Mouse (Mus musculus) heart, postnatal 25 days (tissue): ENCODE results near the gene Lrrn4cl. TPM values are rescaled to one million over a fixed set of nuclear protein-coding genes. Genes with fewer than 3 reads are reported as not detected.
"Not testable (repeated sequence)": the region's sequence is repeated elsewhere in the genome, so short reads cannot be mapped to it uniquely, and the experiment has no call there.

Experiments
- DNase-seq: peaks from one replicate; pipeline ENCODE4 v3.0.0; 2022; ENCODE audit warnings: low spot score
- intact Hi-C: fragments of 180-260 bp; cut with DNase I; formaldehyde crosslinking; loops from one replicate; pipeline ENCODE4 v1.15.1; 2025
- total RNA-seq, 2 experiments: library from RNA; stranded (reverse); gene quantifications; 2 replicates each; pipeline ENCODE4 v1.2.3; 2021

Lrrn4cl gene
- total RNA-seq, 2 experiments from 2014 or later, result 3.3 to 4.9 TPM

- DNase-seq, result peak; percentile 66
- intact Hi-C loops, result no loop called here
Observed at GRCm38 (mm10) chr19:8837251-8837791, 13.2 kb upstream of the Lrrn4cl start, which contains the start of gene Bscl2. TSS of gene Bscl2 (plus strand) at chr19:8837467.

GRCm38 (mm10) chr19:8838041-8838730 lies 12.4 kb upstream of the Lrrn4cl start:
- intact Hi-C loops, result no loop called here
- DNase-seq, result no peak

DNA sequence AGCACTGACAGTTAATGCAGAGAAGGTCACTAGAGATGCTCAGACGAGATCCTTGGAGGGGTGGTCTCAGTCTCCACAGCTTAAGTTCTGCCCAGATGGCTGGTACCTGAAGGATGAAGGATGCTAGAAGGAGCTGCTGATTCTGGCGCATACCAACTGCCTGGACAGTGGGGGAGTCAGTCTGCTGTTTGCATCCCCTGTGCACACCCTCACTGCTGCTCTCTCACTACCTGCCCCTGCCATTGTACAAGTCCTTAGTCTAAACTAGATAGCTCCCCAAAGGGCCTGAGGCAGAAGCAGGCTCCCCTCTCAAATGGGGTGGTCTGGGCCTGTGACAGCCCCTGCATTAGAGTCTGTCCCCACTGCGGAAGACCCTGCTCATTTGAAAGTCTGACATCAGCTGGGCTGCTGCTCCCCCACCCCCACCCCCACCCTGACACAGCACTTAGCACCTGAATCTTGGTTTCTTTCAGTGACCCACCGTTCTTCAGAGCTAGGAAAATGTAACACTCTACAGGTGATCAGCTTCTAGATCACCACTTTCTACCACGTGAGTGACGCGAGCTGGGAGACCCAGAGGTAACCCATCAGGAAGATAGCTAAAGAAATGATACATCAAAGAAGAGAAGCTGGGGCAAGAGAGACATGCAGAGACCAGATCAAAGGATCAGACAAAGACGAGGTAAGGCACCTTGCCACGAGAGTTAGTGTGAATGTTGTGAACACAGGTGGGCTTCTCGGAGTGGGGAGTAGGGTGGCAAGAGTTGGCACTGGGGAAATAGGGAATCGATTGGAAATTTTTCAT lies 11.3 kb upstream of the Lrrn4cl start, which contains the start of gene Gng3:
Gene Gng3, minus strand, starts transcription at position 92 of the 805 bp plus-strand sequence.
- no peak for DNase-seq
- intact Hi-C loops, result no loop called here

- intact Hi-C loops, result loop anchor here (5.0 kb wide), 2 partner anchors 47 to 272 kb away; partner anchors contain the start of genes 1810009A15Rik and Gm49416
- DNase-seq, result peak; percentile 70
Observed at GRCm38 (mm10) chr19:8839908-8840791, 10.4 kb upstream of the Lrrn4cl start.

GRCm38 (mm10) chr19:8841012-8841411 lies 9.6 kb upstream of the Lrrn4cl start:
- DNase-seq, result no peak
- intact Hi-C loops, result loop anchor here (5.0 kb wide), 2 partner anchors 46 to 271 kb away; partner anchors contain the start of genes 1810009A15Rik and Gm49416

DNA sequence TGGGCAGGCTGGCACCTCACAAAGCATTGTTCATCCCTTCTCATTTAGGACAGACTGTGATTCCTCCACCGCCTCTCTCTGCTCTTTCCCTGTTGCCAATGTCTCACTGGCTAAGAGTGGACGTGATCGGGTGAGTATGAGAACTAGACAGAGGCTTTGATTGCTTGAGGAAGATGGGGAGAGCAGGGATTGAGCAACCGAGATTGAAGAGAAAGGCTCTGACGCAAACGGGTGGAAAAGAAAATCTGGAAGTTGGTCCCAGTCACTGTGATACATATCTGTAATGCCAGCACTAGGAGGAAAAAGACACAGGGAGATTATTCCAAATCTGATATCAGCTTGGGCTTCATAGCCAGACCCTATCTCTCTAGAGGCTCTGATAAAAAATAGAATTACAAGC lies 7.6 kb upstream of the Lrrn4cl start:
- intact Hi-C loops, result loop anchor here (5.0 kb wide), 2 partner anchors 44 to 269 kb away; partner anchors contain the start of genes 1810009A15Rik and Gm49416
- no peak for DNase-seq

GRCm38 (mm10) chr19:8844371-8845129 lies 6.0 kb upstream of the Lrrn4cl start:
- intact Hi-C loops, result loop anchor here (2.0 to 5.0 kb wide), 3 partner anchors 24 to 268 kb away; partner anchors contain the start of genes 1810009A15Rik and Gm49416
- DNase-seq, result peak; percentile 28

- no peak for DNase-seq
- intact Hi-C loops, result no loop called here
Observed at GRCm38 (mm10) chr19:8848356-8848755, 2.2 kb upstream of the Lrrn4cl start.

- intact Hi-C loops, result no loop called here
- DNase-seq, result no peak
Observed at GRCm38 (mm10) chr19:8851639-8852038, 1.1 kb downstream of the Lrrn4cl start.

DNA sequence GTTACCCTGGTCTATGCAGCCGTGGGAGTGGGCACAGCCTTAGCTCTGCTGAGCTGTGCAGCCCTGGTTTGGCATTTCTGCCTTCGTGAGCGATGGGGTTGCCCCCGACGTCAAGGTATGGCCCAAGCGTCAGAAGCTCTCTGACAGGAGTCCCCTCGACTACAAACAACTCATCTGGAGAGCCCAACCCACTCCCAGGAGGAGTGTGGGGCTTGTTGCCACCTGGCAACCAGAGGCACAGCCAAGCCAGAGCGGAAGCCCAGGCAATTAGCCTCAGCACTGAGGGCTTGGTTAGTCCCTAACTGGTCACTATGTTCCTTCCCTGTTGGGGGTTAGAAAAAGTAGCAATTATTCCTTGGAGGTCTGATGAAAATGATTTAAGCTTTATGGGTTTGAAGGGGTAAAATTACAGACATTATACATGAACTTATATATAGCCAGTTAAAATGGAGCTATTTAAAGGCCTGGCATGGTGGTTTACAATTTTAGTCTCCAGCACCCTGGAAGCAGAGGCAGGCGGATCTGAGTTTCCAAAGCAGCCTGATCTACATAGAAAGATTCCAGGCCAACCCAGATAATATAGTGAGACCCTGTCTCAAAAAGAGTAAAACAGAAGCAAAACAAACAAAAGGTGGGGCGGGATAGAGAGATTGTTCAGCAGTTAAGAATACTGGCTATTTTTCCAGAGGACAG lies 1.8 kb downstream of the Lrrn4cl start:
- intact Hi-C loops, result no loop called here
- peak; percentile 19 for DNase-seq

- DNase-seq, result no peak
- intact Hi-C loops, result no loop called here
Observed at GRCm38 (mm10) chr19:8853117-8853516, 2.5 kb downstream of the Lrrn4cl start.

- intact Hi-C loops, result no loop called here
- DNase-seq, result no peak
Observed at GRCm38 (mm10) chr19:8857689-8858088, 7.1 kb downstream of the Lrrn4cl start.

DNA sequence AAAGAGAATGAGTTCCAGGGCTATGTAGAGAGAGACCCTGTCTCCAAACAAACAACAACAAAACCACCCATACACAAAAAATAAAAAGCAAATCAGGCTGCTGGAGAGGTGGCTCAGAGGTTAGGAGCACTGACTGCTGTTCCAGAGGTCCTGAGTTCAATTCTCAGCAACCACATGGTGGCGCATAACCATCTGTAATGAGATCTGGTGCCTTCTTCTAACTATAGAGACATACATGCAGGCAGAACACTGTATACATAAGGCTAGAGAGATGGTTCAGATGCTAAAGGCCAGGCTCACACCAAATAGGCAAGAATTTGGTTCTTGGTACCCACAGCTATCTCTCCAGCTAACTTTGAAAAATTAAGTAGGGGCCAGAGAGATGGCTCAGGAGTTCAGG lies 8.4 kb downstream of the Lrrn4cl start:
- intact Hi-C loops, result loop anchor here (1.0 kb wide), 1 partner anchor 251 kb away; no protein-coding TSS in a partner anchor
- DNase-seq, result no peak

DNA sequence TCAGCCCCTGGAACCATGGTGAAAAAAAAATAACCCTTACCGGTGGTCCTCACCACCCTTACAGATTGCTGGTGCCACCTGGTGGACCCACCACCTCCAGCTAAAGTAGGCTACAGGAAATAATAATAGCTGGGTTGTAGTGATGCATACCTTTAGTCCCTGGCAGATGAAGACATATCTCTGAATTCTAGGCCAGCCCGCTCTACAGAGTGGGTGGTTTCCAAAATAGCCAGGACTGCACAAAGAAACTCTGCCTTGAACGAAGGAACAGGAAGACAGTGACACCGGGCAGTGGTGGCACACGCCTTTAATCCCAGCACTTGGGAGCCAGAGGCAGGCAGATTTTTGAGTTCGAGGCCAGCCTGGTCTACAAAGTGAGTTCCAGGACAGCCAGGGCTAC lies 13.7 kb downstream of the Lrrn4cl start:
- no peak for DNase-seq
- intact Hi-C loops, result no loop called here

- DNase-seq, intact Hi-C loops: not testable (repeated sequence)
Observed at GRCm38 (mm10) chr19:8870381-8870780, 19.8 kb downstream of the Lrrn4cl start.

DNA sequence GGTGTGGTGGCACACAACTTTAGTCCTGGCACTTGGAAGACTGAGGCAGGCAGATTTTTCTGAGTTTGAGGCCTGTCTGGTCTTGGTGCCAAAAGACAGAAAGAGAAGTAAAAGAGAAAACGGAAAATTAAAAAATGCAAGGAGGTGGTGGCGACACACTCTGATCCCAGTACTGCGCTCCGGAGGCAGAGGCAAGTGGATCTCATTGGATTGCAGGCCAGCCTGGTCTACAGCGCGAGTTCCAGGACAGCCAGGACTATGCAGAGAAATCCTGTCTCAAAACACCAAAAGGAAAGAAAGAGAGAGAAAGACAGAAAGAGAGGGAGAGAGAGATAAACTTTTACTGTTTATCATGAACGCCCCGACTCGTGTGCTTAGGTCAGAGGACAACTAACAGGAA lies 20.3 kb downstream of the Lrrn4cl start:
- DNase-seq, result no peak
- intact Hi-C loops, result no loop called here

DNA sequence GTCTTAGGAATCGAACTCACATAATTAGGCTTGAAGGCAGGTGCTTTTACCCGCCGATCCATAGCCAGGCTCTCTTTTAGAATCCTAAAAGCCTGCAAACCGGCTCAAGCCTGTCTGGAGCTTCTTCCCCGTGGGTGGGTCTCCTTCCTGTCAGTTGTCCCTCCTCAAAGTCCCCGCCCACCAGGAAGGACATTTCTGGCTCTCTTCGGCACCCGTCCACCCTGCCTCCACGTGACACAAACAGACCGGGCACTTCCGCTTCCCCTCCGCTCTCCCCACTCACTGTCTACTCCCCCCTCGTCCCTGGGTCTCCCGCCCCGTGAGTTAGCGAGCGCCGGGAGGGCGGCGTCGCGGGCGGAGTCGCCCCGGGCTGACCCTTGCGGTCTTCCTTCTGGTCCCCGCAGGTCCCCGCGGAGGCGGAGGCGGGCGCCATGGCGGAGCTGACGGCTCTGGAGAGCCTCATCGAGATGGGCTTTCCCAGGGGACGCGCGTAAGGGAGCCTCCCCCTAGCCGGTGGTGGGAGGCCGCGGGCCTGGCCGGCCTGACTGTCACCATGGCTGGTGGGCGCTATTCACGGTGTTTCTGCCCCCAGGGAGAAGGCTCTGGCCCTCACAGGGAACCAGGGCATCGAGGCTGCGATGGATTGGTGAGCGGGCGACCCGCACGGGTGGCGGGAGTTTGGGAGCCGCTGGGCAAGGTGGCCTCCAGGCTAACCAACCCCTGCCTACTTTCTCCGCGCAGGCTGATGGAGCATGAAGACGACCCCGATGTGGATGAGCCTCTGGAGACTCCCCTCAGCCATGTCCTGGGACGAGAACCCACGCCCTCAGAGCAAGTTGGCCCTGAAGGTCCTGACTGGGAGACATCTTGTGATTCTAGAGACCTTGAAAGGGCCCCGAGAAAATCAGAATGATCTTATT lies 21.0 kb downstream of the Lrrn4cl start, which contains the start of gene Ubxn1:
Gene Ubxn1, plus strand, starts transcription at position 230 of the 920 bp plus-strand sequence.
- intact Hi-C loops, result no loop called here

More for the DNA sequence above, 21.0 kb downstream of the Lrrn4cl start, which contains the start of gene Ubxn1:
- DNase-seq, result peak; percentile 97
